Mouse (Mus musculus): ENCODE measurements around the gene Glis2.

GRCm38 (mm10) chr16:4614639-4615038, 20.1 kb downstream of the Glis2 start:
- TF ChIP-seq GATA1 (IDR thresholded peaks at IDR 0.05; ENCODE audit: low read depth, low read length) = no peak
- no peak for TF ChIP-seq CTCF (IDR thresholded peaks at IDR 0.05 in 2 of 3, conservative IDR thresholded peaks at IDR 0.05 in 1 of 3; ENCODE audit: control insufficient read depth in 1 of 3, insufficient read depth in 1 of 3, low read depth in 2 of 3, low read length in 3 of 3, poor library complexity in 1 of 3, severe bottlenecking in 1 of 3)
- TF ChIP-seq EP300 (IDR thresholded peaks at IDR 0.05; ENCODE audit: low read depth in 1 of 2, low read length in 2 of 2) = no peak
- TF ChIP-seq HCFC1 (IDR thresholded peaks at IDR 0.05; ENCODE audit: low read depth, low read length) = no peak

Measured in MEL (cell line).